Mouse (Mus musculus): ENCODE measurements around the gene Wdr92.

- TF ChIP-seq GATA1 (IDR thresholded peaks at IDR 0.05; ENCODE audit: borderline replicate concordance, low read length) (no peak), FLI1 (IDR thresholded peaks at IDR 0.05; ENCODE audit: low read length) (no peak)
Measured at GRCm38 (mm10) chr11:17248715-17249114, 66.8 kb downstream of the Wdr92 start.
